Mouse (Mus musculus): ENCODE data around the gene Kcnj15.

The Kcnj15 gene

GRCm38 (mm10) chr16:95287656-95288055, 30.3 kb downstream of the Kcnj15 start:
- in situ Hi-C loops (cut with MboI; ENCODE audit: unreplicated experiment in 2 of 2), result no loop called here

- in situ Hi-C loops (cut with MboI; ENCODE audit: unreplicated experiment in 2 of 2), result no loop called here
Measured at GRCm38 (mm10) chr16:95289375-95289774, 32.0 kb downstream of the Kcnj15 start.

DNA sequence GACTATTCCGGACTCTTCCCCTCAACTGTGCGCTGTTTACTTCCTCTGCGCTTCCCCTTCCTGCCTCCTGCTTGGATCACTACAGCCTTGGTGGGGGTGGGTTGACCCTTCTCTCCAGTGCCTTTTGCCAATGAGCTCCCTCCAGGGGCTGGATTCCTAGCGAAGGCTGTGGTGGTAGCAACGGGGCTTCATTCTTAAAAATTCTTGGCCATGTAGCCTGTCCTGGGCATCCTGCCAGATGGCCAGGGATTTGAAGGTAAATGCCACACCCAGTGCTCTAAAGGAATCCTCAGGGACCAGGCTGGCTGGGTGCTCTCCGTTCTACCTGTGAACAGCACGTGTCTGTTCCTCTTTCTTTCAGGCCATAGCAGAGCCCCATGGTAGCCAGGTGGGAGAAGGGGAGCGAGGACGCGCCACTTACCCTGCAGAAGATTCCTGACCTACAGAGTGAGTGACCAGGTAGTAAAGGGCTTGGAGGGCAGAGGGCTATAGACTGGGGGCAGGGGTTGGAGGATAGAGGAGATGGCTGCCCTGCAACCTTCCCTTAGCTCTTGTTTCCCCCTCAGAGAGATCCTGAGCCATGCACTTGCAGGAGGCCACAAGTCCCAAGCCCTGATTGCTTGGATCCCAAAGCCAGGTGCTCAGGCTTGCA, 34.2 kb downstream of the Kcnj15 start:
- in situ Hi-C loops (cut with MboI; ENCODE audit: unreplicated experiment in 2 of 2), result no loop called here

DNA sequence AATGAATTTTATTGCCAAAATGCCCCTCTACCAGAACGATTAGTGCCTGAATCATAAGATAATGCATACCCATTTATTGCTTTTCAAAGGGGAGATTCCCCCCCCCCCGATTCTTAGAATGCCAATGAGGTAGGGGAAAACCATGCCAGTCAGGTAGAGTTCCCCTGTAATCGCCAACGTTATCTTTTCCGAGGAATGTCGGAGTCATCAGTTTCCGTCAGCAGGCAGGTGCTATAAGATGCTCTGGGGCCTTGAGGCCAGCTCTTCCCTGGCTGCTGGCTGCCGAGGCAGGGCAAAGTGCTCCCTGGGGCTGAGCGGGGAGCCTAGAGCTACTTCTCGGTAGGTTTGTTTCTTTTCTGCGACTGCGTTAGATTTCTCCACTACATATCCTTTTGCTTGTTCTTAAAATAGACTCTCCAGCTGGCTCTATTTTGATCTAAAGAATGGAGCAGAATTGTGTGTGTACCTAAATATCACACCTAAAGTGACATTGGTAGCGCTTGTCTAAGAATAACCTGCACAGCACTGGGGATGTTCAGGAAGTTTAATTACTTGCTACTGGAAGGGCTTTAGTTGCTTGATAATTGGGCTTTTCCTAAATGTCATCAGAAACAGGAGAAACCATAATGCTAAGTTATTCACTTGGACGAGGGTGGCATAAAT, 35.6 kb downstream of the Kcnj15 start:
- in situ Hi-C loops (cut with MboI; ENCODE audit: unreplicated experiment in 2 of 2), result no loop called here

DNA sequence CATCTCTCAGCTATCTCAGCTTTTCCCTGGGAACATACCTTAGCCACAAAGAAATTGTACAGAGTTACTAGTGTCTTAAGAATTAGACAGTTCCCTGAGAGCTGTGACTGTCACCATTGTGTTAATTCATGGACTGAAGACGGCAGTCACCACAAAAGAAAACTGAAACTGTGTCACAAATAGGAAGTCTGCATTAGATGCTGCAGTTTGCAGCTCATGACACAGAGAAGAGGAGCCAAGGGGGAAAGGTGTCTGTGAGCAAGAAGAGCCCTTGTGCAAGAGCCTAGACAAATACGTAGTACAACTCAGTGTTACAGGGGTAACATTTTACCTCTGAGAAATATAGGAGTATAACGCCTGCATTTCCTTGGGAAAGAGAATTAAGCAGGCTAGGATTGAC, 40.3 kb downstream of the Kcnj15 start:
- in situ Hi-C loops (cut with MboI; ENCODE audit: unreplicated experiment in 2 of 2), result no loop called here

GRCm38 (mm10) chr16:95301667-95302066, 44.3 kb downstream of the Kcnj15 start:
- in situ Hi-C loops (cut with MboI; ENCODE audit: unreplicated experiment in 2 of 2), result no loop called here

- in situ Hi-C loops (cut with MboI; ENCODE audit: unreplicated experiment in 2 of 2), result no loop called here
Measured at GRCm38 (mm10) chr16:95303676-95304075, 46.3 kb downstream of the Kcnj15 start.

GRCm38 (mm10) chr16:95307823-95308360, 50.5 kb downstream of the Kcnj15 start:
- in situ Hi-C loops (cut with MboI; ENCODE audit: unreplicated experiment in 2 of 2), result no loop called here

- in situ Hi-C loops (cut with MboI; ENCODE audit: unreplicated experiment in 2 of 2), result no loop called here
Measured at GRCm38 (mm10) chr16:95321945-95322625, 64.7 kb downstream of the Kcnj15 start.

- in situ Hi-C loops (cut with MboI; ENCODE audit: unreplicated experiment in 2 of 2), result loop anchor here in 1 of 2 experiments (5.0 to 25.0 kb wide), 2 partner anchors 120 to 1070 kb away; no protein-coding TSS in a partner anchor
Measured at GRCm38 (mm10) chr16:95332159-95332558, 74.8 kb downstream of the Kcnj15 start.

GRCm38 (mm10) chr16:95340885-95341791, 83.8 kb downstream of the Kcnj15 start:
- in situ Hi-C loops (cut with MboI; ENCODE audit: unreplicated experiment in 2 of 2), result loop anchor here (5.0 to 25.0 kb wide), 4 partner anchors 139 to 1079 kb away; no protein-coding TSS in a partner anchor

DNA sequence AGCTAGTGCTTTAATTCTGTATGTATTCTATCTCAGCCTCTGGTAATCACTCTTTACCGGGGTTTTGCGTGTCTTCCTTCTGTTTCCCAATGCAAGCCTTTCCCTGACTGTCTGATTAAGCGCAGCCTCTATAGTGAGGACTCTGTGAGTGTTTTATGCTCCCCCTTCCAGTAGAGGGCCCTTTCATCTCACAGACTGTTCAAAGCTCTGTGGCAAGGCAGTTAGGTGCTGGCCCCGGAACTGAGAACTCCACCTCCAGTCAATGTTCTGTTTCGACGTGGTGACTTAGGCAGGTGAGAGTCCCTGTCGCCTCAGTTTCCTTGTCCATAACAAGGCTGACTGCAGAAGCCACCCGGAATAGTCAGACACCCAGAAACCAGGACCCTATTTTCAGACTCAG, 84.7 kb downstream of the Kcnj15 start:
- in situ Hi-C loops (cut with MboI; ENCODE audit: unreplicated experiment in 2 of 2), result loop anchor here (5.0 to 25.0 kb wide), 4 partner anchors 140 to 1080 kb away; no protein-coding TSS in a partner anchor

DNA sequence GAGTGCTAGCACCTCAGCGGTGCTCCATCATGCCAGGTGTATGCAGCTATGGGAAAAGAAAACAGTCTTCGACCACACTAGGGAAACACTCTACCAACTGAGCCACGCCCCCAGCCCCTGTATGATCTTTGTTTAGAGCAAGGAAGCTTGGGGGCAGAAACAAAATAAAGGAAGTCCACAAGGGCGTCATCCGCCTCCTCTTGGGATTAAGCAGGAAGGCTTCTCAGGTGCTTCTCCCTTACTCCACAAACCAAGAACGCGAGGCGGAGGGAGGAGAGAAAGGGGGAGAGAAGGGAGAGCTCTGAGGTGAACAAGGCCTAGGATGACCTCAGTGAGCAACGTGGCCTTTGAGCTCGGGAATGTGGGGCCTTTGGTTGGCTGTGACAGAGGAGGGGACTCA, 87.6 kb downstream of the Kcnj15 start:
- in situ Hi-C loops (cut with MboI; ENCODE audit: unreplicated experiment in 2 of 2), result loop anchor here (5.0 to 25.0 kb wide), 6 partner anchors 143 to 1083 kb away; no protein-coding TSS in a partner anchor

DNA sequence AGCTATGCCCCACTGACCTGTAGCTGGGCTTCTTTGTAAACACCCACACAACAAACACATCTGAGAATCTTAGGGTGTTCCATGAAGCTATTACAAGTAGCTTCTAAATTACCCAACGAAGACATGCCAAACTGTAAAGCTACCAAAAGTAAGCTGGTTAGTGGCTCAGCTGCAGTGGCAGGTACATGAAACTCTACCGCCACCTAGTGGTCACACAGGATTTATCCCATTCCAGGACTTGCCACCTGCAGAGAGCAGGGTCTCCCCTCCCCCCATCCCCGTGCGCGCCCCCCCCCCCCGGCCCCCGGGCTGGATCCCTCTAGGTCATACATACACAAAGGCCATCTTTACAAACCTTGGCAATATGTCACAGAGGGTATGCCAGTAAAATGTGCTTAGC, 88.5 kb downstream of the Kcnj15 start:
- in situ Hi-C loops (cut with MboI; ENCODE audit: unreplicated experiment in 2 of 2), result loop anchor here (5.0 to 25.0 kb wide), 4 partner anchors 231 to 1084 kb away; no protein-coding TSS in a partner anchor

DNA sequence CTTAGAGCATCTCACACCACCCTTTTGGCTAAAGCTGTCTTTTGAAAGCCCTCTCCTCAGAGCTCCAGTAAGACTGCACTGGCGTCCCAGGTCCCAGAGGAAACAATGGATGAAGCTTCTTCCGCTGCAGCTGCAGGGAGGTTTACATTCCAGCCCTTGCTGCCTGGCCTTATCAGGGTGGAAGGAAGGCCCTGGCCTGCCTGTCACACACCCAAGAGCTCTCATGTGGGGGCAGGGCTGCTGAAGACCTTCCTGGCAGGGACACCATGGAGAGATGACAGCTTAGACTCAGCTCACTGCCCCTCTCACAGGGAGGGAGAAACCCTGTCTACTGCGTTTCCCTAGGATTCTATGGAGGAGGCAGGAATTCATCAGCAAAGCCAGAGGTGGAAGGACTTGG, 89.8 kb downstream of the Kcnj15 start:
- in situ Hi-C loops (cut with MboI; ENCODE audit: unreplicated experiment in 2 of 2), result loop anchor here (5.0 to 25.0 kb wide), 4 partner anchors 230 to 1085 kb away; no protein-coding TSS in a partner anchor

DNA sequence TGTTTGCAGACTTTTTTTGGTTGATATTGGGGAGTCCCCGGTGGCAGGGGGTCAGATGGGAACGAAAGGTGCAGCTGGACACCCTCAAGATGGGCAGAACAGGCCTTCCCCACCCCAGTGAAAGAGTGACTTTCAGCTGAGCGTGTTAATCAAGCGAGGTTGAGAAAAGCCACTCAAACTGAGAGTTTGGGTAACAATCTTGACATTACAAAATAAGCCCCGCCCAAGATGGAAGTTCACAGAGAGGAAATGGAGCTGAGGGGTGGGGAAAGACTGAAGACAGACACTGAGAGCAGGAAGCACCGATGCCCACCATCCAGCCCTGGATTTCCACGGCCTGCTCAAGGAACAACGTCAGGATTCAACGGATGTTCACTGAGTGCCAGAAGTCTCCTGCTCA, 91.2 kb downstream of the Kcnj15 start:
- in situ Hi-C loops (cut with MboI; ENCODE audit: unreplicated experiment in 2 of 2), result loop anchor here (5.0 to 25.0 kb wide), 4 partner anchors 229 to 1086 kb away; no protein-coding TSS in a partner anchor

- in situ Hi-C loops (cut with MboI; ENCODE audit: unreplicated experiment in 2 of 2), result loop anchor here (5.0 to 25.0 kb wide), 4 partner anchors 228 to 1087 kb away; no protein-coding TSS in a partner anchor
Measured at GRCm38 (mm10) chr16:95349344-95349743, 92.0 kb downstream of the Kcnj15 start.

DNA sequence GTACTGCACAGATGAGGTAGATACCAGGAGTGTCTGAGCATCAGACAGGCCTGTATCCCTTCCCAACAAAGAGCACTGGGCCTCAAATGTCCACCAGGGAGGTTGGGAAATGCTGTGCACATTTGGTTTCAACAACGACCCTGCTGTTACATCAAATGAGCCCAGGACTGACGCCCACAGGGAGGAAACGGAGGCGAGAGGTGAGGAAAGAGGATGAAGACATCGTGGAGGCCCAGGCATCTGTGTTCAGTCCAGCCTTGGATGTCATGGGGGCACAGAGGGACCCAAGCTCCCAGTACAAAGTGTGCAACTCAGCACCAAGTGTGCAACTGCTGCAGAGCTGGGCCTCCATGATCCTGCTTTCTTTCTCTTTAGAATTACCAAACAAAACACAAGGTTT, 92.4 kb downstream of the Kcnj15 start:
- in situ Hi-C loops (cut with MboI; ENCODE audit: unreplicated experiment in 2 of 2), result loop anchor here (5.0 to 25.0 kb wide), 5 partner anchors 223 to 1087 kb away; no protein-coding TSS in a partner anchor

Measured in v-Abl transformed pro-B cells (cell line).